Mouse (Mus musculus): Measurements from ENCODE around the gene Commd7.

DNA sequence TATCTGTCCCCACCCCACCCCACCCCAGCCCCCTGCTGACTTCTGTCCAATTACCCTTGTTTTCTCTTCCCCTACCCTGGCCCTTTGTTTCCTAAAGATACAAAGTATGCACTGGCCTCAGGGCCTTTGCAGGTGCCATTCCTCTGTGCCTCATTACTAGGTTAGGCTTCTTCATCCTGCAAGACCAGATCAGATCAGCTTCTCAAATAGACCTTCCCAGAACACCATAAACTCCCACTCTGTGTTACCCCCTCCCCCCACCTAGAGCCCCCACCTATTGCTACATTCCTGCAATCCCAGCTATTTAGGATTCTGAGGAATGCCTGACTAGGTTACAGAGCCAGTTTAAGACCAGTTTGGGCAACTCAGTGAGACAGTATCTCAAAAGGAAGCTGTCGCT lies 20.8 kb downstream of the Commd7 start:
- TF ChIP-seq GATA1 (IDR thresholded peaks at IDR 0.05; ENCODE audit: low read length) (no peak), TAL1 (IDR thresholded peaks at IDR 0.05; ENCODE audit: low read length) (no peak)
